Mouse (Mus musculus): ENCODE measurements at regions not wholly inside any gene's neighbourhood (a gene's known extent, or its start where the extent isn't known, plus 50 kb on each side); places are given as distances from the start of the nearest gene placed in this dataset.

- no peak for TF ChIP-seq POLR2A (IDR thresholded peaks at IDR 0.05; ENCODE audit: borderline replicate concordance, extremely low read depth, low read depth, low read length)
- TF ChIP-seq CTCF (IDR thresholded peaks at IDR 0.05; ENCODE audit: insufficient read depth, low read length), result no peak
Observed at GRCm38 (mm10) chr10:43765829-43766486, 135.6 kb downstream of the Qrsl1 start.
